Mouse (Mus musculus): ENCODE results near the gene Znrf3.

DNA sequence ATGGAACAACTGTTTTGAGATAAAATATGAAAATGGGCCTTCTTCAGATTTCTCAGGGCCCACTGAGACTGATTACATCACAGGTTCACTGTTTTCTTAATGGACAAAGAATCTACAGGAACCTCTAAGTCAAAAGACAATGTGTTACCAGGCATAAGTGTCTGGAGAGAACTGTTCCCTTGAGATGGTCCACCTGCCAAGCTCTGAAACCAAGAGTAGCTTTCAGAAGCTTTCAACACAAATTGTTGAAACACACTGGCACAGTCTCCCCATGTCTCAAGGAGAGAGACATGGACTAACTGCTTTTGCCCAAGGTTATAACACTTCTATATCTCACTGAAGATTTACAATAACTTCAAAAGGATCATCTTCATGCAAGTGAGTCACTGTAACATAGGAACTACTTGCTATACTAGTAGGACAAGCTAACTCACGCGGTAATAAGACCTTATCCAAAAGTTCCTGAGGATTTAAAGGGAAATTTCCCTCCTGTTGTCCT, 89.3 kb downstream of the Znrf3 start:
- TF ChIP-seq CTCF (IDR thresholded peaks at IDR 0.05; ENCODE audit: extremely low read depth, insufficient read depth, insufficient read length, insufficient replicate concordance) (no peak), POLR2A (IDR thresholded peaks at IDR 0.05; ENCODE audit: low read depth, low read length) (no peak)
